Mouse (Mus musculus) urinary bladder, postnatal 10 days (tissue): ENCODE data around the gene Defb20.
A peak's percentile ranks its signal among the peaks of the same experiment; 100 is the strongest.
"Not testable (repeated sequence)": the region's sequence is repeated elsewhere in the genome, so short reads cannot be mapped to it uniquely, and the experiment has no call there.

Experiments
- DNase-seq: peaks from one replicate; pipeline ENCODE4 v3.0.0; 2022; ENCODE audit warnings: low spot score

Gene Defb20

DNA sequence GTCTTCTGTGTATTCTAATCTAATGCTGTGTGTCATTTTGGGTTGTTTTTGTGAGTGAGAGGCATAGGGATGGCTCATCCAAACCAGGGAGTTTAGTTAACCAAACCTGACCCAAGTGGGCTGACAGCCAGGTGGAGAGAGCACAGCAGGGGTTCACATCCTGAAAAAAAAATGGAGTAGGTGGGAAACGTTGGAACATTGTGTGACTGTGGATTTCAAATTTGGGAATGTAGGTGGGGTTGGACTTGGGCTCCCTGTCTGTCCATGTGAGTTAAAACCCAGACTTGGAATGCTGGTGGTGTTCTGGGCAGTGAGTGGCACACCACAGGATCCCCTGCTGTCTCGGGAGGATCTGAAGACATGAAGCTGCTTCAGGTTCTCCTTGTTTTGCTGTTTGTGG, at the start of gene Defb20:
Gene Defb20 (plus strand): TSS at position 301 of the 400 bp plus-strand sequence.
- DNase-seq = no peak

DNA sequence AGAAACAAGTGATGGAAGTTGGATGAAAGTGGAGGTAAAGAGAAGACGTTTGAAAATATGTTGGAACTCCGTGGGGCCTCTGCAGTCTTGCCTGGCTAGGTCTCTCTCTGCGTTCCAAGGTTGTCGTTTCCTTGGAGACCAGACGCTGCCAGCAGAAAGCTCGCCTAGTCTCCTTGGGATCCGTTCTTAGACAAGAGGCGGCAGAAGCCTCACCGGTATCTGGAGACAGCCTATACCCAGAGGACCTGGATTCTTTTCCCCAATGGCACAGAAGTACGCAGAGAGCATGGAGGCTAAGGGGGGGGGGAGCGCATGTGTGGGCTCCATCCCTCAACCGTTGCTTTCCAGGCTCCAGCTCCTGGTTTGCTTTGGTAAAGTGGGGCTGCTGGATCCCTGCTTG, 49.4 kb upstream of the Defb20 start:
- DNase-seq = no peak

GRCm38 (mm10) chr2:152428481-152428880, 48.4 kb upstream of the Defb20 start:
- DNase-seq = not testable (repeated sequence)

GRCm38 (mm10) chr2:152436405-152436901, 40.4 kb upstream of the Defb20 start:
- no peak for DNase-seq

GRCm38 (mm10) chr2:152436983-152437860, 39.6 kb upstream of the Defb20 start:
- peak; percentile 51 for DNase-seq

- DNase-seq = no peak
These were observed 37.9 kb upstream of the Defb20 start for GRCm38 (mm10) chr2:152438963-152439362.

DNA sequence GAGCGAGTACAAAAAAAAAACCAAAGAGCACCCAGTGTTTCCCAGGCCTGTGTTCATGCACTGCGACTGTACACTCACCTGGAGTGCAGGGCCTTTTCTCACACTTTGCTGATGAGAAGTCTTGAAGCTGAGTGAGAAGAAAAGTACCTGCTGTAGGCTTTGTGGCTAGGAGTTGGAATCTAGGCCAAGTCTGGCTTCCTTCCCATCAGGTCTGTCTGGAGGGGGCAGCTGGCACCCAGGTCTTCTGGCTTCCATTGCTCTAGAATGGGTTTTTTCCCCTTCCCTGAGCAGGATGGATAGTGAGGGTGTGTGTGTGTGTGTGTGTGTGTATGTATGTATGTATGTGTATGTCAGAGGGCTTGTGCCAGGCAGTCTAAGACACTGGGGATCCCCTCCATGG, 37.0 kb upstream of the Defb20 start:
- no peak for DNase-seq

DNA sequence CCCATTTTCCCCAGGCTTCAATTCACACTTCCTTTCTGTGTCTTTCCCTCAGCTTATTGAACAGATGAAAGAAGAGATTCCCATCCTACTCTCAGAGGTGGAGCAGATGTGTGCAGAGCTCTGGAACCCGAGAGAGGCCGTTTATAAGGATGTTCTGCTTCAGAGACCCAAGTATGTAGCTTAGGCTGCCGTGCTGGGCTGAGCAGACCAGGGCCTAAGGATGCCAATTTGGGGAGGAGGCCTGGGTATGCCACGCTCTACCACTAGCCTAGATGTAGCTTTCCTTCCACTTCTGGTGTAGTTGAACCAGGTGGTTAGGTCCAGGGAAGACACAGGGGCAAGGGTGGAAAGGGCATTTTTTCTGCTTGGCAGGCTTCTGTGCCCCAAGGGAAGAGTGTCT, 34.5 kb upstream of the Defb20 start:
- DNase-seq = no peak

DNA sequence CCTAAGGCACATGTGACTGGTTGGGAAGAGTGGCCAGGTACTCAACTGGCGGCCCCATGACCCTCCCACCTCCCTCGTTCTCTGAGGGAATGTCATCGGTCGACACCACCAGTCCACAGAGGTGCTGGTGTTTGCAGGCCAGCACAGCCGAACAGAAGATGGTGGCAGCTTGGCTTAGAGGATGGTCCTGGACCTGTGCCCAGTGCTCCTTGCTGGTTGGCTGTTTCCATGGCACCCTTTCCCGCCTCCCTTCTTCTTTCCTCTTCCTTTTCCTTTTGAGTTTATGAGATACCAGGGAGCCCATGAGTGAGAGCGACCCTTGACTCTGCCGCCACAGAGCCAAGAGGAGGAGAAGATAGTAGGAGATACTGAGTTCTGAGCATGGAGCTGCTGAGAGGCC, 33.6 kb upstream of the Defb20 start:
- DNase-seq = no peak

DNA sequence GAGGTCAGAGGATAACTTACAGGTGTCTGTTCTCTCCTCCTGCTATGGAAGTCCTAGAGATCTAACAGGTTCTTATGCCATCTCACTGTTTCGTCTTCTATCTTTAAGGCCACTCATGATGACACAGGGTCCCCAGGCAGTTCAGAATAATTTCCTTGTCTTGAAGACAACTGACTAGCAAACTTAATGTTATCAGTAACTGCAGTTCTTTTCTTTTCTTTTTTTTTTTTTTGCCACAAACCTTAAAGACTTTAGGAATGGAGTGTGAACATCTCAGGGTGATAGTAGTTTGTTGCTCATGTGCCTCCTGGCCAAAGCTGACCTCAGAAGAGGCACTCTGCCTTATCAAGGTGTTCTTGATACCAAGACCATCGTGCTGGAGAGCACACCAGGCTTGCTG, 30.2 kb upstream of the Defb20 start:
- no peak for DNase-seq

DNA sequence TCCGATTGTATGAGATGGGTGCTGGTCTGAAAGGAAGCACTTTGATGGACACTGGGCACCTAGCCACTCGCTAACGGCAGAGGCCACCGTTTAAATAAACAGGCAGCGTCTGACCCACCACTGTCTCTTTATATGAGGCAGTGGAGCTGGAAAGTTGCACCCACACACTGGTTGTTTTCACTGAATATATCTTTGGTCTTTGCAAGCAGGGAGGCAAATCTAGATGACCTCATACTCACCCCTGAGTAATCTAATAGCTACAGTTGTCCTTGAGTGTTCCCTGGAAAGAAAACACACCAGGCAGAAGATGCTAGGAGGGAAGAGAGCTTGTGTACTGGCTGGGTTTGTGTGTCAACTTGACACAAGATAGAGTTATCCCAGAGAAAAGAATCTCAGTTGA, 29.4 kb upstream of the Defb20 start:
- no peak for DNase-seq

DNA sequence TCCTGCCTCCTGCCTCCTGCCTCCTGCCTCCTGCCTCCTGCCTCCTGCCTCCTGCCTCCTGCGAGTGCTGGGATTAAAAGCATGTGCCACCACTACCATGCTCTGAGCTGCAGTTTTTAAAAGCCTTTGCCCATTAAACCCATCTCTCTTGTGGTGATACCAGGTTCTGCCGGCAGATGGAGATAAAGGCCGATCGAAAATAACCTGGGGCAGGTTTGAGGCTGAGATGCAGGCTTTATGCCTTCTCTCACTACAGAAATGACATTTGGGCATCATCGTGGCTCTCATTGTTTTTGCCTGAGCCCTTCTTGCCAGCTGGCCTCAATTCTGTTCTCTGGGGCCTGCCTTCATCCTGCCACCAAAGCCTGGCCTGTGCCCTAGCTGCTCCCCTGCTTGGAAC, 26.6 kb upstream of the Defb20 start:
- no peak for DNase-seq

DNA sequence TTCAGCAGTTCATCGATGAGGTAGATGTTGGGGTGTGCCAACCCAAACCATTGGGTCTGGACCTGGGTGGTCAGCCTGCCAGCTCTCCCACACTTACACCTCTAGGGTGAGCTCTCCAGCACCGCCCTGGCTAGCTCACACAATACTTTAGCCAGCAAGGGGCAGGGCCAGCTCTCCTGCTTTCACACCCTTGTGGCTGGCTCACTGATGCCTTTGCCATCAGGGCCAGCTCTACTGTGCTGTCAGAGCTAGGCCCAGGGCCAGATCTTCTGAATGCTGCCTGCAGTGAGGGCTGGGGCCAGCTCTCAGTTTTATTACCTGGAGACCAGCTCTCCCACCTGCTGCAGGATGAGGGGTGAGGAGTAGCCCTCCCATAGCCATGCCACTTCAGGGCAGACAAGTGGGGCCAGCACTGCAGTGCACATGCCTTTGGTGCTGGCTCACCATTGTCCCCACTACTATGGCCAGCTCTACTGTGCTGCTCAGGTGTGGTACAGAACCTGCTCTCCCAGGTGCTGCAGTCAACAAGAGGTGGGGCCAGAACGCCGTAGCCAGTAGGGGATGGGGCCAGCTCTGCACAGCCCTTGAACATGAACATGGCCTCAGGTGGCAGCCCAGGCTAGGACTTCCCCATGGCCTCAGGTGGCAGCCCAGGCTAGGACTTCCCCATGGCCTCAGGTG, 24.6 kb upstream of the Defb20 start:
- DNase-seq = no peak

DNA sequence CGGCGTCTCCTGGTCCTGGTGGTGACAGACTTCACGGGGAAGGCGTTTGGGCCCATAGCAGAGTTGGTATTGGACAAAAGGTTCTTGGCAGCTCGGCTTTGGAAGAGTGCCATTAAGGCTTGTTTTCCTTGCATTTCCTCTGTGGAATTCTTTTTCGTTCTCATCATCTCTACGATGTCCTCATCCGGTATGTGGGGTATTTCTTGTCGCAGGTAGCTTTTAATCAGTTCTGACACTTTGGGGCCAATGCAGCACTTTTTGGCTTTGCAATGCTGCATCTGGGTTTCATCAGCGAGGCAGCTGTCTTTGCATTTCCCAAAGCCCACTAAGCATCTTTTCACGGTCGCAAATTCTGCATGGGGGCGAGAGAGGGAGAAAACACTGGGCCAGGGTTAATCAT, 17.6 kb upstream of the Defb20 start:
- no peak for DNase-seq

DNA sequence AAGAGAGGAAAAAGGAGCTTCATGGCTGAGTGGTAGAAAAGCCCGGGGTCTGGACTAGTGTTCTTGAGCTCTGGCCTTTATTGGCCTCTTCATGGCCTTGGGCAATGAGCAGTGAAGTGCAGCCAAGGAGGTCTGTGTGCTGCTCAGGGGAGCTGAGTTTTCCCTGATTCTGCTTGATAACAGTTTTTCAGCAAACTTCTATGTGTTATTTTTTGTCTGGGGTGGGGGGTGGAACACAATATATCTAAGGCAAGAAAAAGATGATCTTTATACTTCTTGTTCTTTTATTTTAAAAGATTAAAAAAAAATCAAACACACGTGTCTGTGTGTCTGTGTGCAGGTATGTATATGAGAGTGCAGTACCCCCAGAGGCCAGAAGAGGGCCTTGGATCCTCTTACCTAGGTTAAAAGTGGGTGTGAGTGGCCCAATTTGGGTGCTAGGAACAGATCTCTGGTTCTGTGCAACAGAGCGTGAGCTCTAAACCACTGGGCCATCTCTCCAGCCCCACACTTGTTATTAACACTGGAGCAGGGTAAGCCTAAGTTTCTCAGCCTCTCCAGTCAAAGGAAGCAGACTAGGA, 12.2 kb upstream of the Defb20 start, which contains the start of gene Defb23:
Gene Defb23 (minus strand): TSS at position 51 of the 581 bp plus-strand sequence.
- no peak for DNase-seq

DNA sequence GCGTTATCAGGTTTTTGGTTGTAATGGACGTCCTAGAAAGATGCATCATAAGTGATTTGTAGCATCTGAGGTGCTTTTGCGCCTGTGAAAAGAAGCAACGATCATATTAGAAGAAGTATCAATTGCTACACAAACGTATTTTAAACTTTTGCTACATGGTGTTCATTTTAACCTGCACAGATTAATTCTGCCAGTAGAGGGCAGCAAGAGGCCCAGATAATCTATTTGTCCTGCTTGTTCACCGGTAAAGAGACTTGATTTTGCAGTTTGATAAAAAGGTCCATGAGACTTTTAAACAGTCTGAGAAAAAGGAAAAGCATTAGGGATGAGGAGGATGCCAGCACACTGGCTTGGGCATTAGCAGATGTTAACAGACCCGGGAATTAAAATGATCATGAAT, 5.9 kb upstream of the Defb20 start:
- DNase-seq = no peak

DNA sequence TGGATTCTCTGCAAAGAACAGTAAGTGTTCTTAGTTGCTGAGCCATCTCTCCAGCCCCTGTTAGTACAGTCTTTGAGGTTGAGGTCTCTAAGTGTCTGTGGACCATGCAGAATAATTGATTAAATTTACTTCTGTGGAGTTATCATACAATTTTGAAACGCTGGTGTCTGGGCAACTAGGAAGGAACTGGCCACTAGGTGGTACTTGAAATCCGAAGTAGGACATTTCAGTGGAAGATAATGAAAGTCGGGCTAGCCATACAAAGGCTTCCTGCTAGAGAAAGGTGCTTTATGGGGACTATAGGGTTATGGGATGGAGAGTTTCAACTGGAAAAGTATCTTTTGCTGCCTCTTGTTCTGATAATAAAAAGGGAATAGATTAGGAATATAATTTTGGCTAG, 4.4 kb upstream of the Defb20 start:
- DNase-seq = no peak

GRCm38 (mm10) chr2:152480881-152481280, 4.0 kb downstream of the Defb20 start:
- no peak for DNase-seq

DNA sequence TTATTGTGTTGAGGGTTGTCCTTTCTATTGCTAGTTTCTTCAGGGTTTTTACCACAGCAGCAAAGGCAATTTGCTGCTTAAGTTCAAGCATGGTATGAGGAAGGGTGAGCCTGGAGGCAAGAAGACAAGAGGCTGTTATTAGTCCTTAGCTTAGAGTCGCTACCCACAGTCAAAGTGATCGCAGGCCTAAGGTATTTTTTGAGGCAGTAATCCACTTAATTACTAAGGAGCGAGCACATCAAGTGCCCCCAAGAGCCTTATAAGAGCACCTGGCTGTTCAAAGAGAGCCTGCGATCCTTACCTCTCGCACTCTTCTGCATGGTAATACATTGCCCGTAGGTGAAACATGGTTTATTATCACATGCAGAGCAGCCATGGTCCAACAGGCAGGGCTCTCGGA, 4.9 kb downstream of the Defb20 start:
- no peak for DNase-seq

GRCm38 (mm10) chr2:152487024-152487423, 10.2 kb downstream of the Defb20 start:
- DNase-seq = no peak

DNA sequence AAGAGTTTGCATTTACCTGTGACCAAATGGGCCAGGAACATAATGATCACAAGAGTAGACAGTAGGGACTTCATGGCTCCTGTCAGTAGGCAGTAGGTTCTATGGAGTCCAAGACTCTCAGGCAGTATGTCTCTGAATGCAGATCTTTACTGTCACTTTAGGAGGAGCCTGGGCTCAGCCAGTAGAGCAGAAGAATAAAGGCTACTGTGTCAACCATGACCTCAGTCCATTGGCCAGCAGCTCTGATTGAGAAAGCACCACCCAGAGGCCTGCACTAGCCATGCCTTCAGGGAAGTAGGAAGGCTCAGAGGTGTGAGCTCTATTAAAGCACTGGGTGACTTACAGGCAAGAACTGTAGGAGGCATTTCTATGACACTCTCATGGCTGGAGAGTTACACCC, 13.2 kb downstream of the Defb20 start, which contains the start of gene Defb22:
Gene Defb22 (minus strand): TSS at position 101 of the 400 bp plus-strand sequence.
- DNase-seq = no peak

DNA sequence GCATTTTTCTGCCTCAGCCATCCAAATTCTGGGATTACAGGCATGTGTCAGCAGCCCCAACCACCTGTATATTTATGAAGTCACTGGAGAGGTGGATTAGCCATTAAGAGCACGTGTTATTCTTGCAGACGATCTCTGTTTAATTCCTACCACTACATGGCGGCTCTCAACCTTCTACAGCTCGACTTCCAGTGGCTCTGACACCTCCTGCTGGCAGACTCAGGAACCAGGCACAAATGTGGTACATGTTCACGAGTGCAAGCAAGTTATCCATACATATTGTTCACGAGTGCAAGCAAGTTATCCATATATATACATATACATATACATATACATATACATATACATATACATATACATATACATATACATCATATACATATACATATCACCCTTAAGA, 16.3 kb downstream of the Defb20 start:
- no peak for DNase-seq

- DNase-seq = no peak
These were observed 21.2 kb downstream of the Defb20 start for GRCm38 (mm10) chr2:152498020-152498419.
